Mouse (Mus musculus) kidney, embryonic 16.5 days (tissue): ENCODE data around the gene Ppp1r9a. TPM values are rescaled to one million over a fixed set of nuclear protein-coding genes. Genes with fewer than 3 reads are reported as not detected.

Experiments
- ATAC-seq: fragments of 200-750 bp; cut with Nextera tagmentation; 2 replicates; pipeline ENCODE4 v1.8.0; 2017; ENCODE audit warnings: moderate TSS enrichment; ENCODE audit not compliant: low FRiP score, low TSS enrichment
- H3K27ac ChIP-seq: fragments of 300-500 bp; sonication (generic); 2 replicates; pipeline ENCODE4 v1.5.1; 2014; ENCODE audit warnings: low read length
- H3K27me3 ChIP-seq: fragments of 300-500 bp; sonication (generic); 2 replicates; pipeline ENCODE4 v1.6.1; 2014; ENCODE audit warnings: low read length, control low read depth, mixed read lengths; ENCODE audit not compliant: insufficient read depth
- H3K36me3 ChIP-seq: fragments of 300-500 bp; sonication (generic); 2 replicates; pipeline ENCODE4 v1.6.1; 2014; ENCODE audit warnings: low read length, control low read depth, mixed read lengths; ENCODE audit not compliant: insufficient read depth
- H3K4me1 ChIP-seq: fragments of 300-500 bp; sonication (generic); 2 replicates; pipeline ENCODE4 v1.6.1; 2014; ENCODE audit warnings: low read length, control low read depth, mixed read lengths; ENCODE audit not compliant: insufficient read depth
- H3K4me2 ChIP-seq: fragments of 300-500 bp; sonication (generic); replicated peaks from 2 replicates; pipeline ENCODE4 v1.6.1; 2014; ENCODE audit warnings: low read depth, low read length
- H3K4me3 ChIP-seq: fragments of 300-500 bp; sonication (generic); 2 replicates; pipeline ENCODE4 v1.5.1; 2014; ENCODE audit warnings: mild to moderate bottlenecking, low read length
- H3K9ac ChIP-seq: fragments of 300-500 bp; sonication (generic); replicated peaks from 2 replicates; pipeline ENCODE4 v1.6.1; 2014; ENCODE audit warnings: low read length
- H3K9me3 ChIP-seq: fragments of 300-500 bp; sonication (generic); 2 replicates; pipeline ENCODE4 v1.6.1; 2016; ENCODE audit warnings: low read length, control low read depth
- WGBS: fragments of 180-500 bp; shearing (Covaris S2); extraction: QIAGEN DNeasy Blood & Tissue Kit; methylation state at CpG from one replicate; pipeline ENCODE4 v1.1.7; 2014; 5-methylcytosine and 5-hydroxymethylcytosine counted together
- polyA plus RNA-seq: library from polyadenylated mRNA; unstranded; fragments of >200 nt; fragmentation: Nextera tagmentation; extraction: Ambion mirVana; gene quantifications from 2 replicates; pipeline ENCODE4 v1.2.1, GENCODE M21; 2015

Gene Ppp1r9a
- polyA plus RNA-seq, 1 experiment from 2014 or later: 14.9 TPM

GRCm38 (mm10) chr6:5187586-5187985 is 284.9 kb downstream of the Ppp1r9a start:
- Histone ChIP-seq H3K9ac (no peak overlapping the region), H3K4me2 (no peak overlapping the region), H3K9me3 (no peaks in the 10 kb centered on the region), H3K4me1 (no peaks in the 10 kb centered on the region), H3K27me3 (no peaks in the 10 kb centered on the region), H3K27ac (no peak overlapping the region), H3K36me3 (no peaks in the 10 kb centered on the region), H3K4me3 (no peak overlapping the region)
- no peak for ATAC-seq
- 86% methylated on average over 6 of the region's 6 CpGs for WGBS

DNA sequence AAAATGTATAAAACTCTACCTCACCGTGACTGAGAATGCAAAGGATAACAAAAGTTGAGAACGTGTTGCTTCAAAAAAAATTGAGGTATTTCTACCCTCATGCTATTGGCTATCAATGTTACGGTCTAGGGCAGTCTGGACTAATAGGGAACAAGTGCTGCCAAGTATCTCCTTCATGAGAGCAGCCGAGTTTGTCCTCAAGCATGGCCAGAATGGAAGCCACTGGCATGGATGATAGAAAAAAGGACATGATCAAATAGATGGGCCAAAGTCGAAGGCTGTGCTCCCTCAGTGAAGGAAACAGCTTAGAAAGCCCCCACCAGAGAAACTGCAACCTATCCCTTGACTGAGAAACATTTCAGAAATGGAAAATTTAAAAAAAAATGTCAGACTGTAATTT is 285.3 kb downstream of the Ppp1r9a start:
- WGBS: 81% methylated on average over 5 of the region's 5 CpGs
- Histone ChIP-seq H3K9ac (no peak overlapping the region), H3K9me3 (no peaks in the 10 kb centered on the region), H3K27me3 (no peaks in the 10 kb centered on the region), H3K4me1 (no peaks in the 10 kb centered on the region), H3K36me3 (no peaks in the 10 kb centered on the region), H3K4me2 (no peak overlapping the region), H3K27ac (no peak overlapping the region), H3K4me3 (no peak overlapping the region)
- no peak for ATAC-seq

DNA sequence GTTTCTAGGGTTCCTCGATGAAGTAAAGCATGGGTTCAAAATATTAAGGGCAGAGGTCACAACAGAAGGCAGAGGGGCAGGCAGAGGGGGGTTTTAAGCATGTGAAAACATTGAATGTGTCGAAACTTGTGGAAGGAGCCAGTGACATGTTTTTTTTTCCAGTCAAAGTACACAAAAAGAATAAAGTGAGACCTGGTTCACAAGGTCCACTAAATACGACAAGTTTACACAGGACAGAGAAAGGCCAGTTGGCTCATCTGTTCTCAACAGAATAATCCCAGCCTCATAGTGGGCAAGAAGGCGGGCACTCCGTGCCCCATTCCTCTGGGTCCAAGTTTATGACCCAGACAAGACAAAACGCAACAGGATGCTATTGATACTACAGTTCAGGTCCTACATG is 286.2 kb downstream of the Ppp1r9a start:
- Histone ChIP-seq H3K27me3 (no peaks in the 10 kb centered on the region), H3K9ac (no peak overlapping the region), H3K4me2 (no peak overlapping the region), H3K36me3 (no peaks in the 10 kb centered on the region), H3K4me3 (no peak overlapping the region), H3K27ac (no peak overlapping the region), H3K4me1 (no peaks in the 10 kb centered on the region), H3K9me3 (no peaks in the 10 kb centered on the region)
- no peak for ATAC-seq
- 26% methylated on average over 6 of the region's 6 CpGs for WGBS

- H3K4me2 ChIP-seq: no peak overlapping the region
- WGBS: 44% methylated on average over 4 of the region's 4 CpGs
- H3K9ac ChIP-seq: no peak overlapping the region
- H3K27me3 ChIP-seq: no peaks in the 10 kb centered on the region
- no peak overlapping the region for H3K27ac ChIP-seq
- no peaks in the 10 kb centered on the region for H3K9me3 ChIP-seq
- no peaks in the 10 kb centered on the region for H3K36me3 ChIP-seq
- ATAC-seq: no peak
- H3K4me3 ChIP-seq: no peak overlapping the region
- no peaks in the 10 kb centered on the region for H3K4me1 ChIP-seq
Measured at GRCm38 (mm10) chr6:5189507-5189906, 286.8 kb downstream of the Ppp1r9a start.

GRCm38 (mm10) chr6:5190761-5191160 is 288.0 kb downstream of the Ppp1r9a start:
- Histone ChIP-seq H3K9me3 (no peaks in the 10 kb centered on the region), H3K27ac (no peak overlapping the region), H3K4me1 (no peaks in the 10 kb centered on the region), H3K4me3 (no peak overlapping the region), H3K36me3 (no peaks in the 10 kb centered on the region), H3K4me2 (no peak overlapping the region), H3K9ac (no peak overlapping the region), H3K27me3 (no peaks in the 10 kb centered on the region)
- ATAC-seq: no peak
- 88% methylated on average over 4 of the region's 4 CpGs for WGBS

DNA sequence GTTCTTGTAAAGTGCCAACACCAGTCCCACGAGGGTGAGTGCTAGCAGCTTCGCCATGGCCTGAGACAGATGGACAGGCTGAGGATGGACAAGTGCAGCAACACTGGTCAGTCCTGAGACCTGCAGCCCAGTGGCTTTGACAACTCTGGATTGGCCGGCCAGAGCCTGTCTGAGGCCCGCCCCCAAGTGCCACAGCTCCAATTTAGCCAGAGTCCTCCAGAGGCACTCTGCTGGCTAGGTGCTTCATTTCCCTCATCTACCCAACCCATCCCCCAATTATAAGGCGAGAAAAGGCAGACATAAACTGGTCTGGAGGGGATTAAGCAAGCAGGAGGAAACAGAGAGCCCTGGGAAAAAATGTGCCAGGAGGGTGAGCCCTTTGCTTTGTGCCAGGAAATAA is 291.0 kb downstream of the Ppp1r9a start, which contains the start of gene Pon1:
TSS of gene Pon1 (minus strand) at position 254 of the 400 bp plus-strand sequence.
- no peak within 1 kb of the TSS for H3K4me2 ChIP-seq
- no peak within 1 kb of the TSS for H3K9ac ChIP-seq
- H3K27ac ChIP-seq: no peak within 1 kb of the TSS
- WGBS: 39% methylated on average over 5 of the region's 5 CpGs
- peaks cover 4% of the 10 kb centered on the region; the same call in 1 of the 2 replicates for H3K9me3 ChIP-seq
- no peaks in the 10 kb centered on the region for H3K27me3 ChIP-seq
- H3K4me3 ChIP-seq: no peak within 1 kb of the TSS
- no peaks in the 10 kb centered on the region for H3K4me1 ChIP-seq
- H3K36me3 ChIP-seq: no peaks in the 10 kb centered on the region
- peak; percentile 53; the same call in 1 of the 2 replicates for ATAC-seq

GRCm38 (mm10) chr6:5198590-5198989 is 295.9 kb downstream of the Ppp1r9a start:
- H3K4me2 ChIP-seq: no peak overlapping the region
- WGBS: 89% methylated on average over 5 of the region's 5 CpGs
- no peak for ATAC-seq

DNA sequence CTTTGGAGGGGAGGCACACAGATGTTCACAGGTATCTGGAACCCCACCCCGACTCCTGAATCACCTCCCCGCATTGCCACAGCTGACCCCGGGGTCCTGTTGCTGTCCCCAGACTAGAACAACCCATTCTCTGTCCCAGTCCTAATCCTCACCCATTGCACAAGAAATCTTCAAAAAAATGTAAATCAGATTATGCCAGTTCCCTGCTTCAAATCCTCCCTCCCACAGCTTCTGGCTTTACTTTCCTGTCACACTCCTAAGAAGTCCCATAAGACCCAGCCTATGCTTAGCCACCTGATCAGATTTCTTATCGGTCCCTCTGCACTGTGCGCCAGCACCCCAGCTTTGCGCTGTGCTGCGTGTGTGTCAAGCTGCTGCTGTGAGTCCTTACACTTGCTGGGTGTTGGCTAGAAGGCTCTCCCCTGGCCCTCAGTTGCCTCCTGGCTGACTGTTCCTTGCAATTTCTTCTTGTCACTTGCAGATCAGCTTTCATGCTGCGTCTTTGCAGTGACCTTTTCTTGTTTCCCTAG is 296.7 kb downstream of the Ppp1r9a start:
- Histone ChIP-seq H3K4me3 (no peak overlapping the region), H3K27ac (no peak overlapping the region), H3K4me1 (no peaks in the 10 kb centered on the region), H3K9me3 (peaks cover 4% of the 10 kb centered on the region; the same call in 1 of the 2 replicates), H3K9ac (no peak overlapping the region), H3K36me3 (no peaks in the 10 kb centered on the region), H3K4me2 (no peak overlapping the region), H3K27me3 (no peaks in the 10 kb centered on the region)
- ATAC-seq: no peak
- 84% methylated on average over 8 of the region's 8 CpGs for WGBS

More at GRCm38 (mm10) chr6:5198590-5198989, 295.9 kb downstream of the Ppp1r9a start:
- H3K4me3 ChIP-seq: no peak overlapping the region
- no peak overlapping the region for H3K27ac ChIP-seq
- no peaks in the 10 kb centered on the region for H3K36me3 ChIP-seq
- peaks cover 4% of the 10 kb centered on the region; the same call in 1 of the 2 replicates for H3K9me3 ChIP-seq
- H3K4me1 ChIP-seq: no peaks in the 10 kb centered on the region
- no peaks in the 10 kb centered on the region for H3K27me3 ChIP-seq
- H3K9ac ChIP-seq: no peak overlapping the region

DNA sequence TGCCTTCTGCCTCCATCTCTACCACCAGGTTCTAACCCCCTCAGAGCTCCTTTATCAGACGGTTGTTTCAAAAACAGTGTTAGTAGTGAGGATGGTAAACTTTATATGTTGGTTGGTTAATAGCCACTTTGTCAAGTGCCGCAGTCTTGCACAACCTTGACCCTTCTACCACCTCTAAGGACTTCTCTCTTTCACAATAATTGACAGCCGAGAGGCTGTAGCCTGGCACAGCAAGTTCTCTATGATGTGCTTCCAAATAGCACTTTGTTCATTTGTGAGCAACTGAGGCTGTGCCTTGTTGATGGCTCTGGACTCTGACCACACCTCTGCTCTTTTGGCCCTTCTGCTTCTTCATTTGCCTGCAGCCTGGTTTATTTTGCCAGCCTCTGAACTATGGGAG is 297.2 kb downstream of the Ppp1r9a start:
- 79% methylated on average over 3 of the region's 3 CpGs for WGBS
- ATAC-seq: no peak
- H3K9ac ChIP-seq: no peak overlapping the region
- H3K27ac ChIP-seq: no peak overlapping the region
- H3K4me2 ChIP-seq: no peak overlapping the region
- no peaks in the 10 kb centered on the region for H3K36me3 ChIP-seq
- no peak overlapping the region for H3K4me3 ChIP-seq
- H3K27me3 ChIP-seq: no peaks in the 10 kb centered on the region
- H3K9me3 ChIP-seq: peaks cover 4% of the 10 kb centered on the region; the same call in 1 of the 2 replicates
- H3K4me1 ChIP-seq: no peaks in the 10 kb centered on the region

DNA sequence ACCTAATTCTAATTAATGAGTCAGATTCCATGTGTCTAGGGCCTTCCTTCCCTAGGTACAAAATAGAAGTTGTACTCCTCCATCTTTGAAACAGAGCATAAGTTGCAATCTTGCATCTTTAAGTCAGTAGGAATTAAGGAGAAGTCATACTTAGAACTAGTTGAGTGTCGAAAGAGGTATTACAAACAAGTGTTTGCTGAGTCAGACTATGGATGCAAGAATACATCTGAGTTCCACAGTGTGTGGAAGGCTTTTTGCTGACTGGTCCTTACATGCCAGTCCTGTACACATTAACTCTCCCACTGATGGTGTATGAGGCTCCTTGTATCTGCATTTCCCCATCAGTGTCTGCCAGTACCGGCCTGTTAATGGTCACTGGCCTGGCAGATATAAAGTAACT is 305.1 kb downstream of the Ppp1r9a start:
- 56% methylated on average over 2 of the region's 2 CpGs for WGBS
- Histone ChIP-seq H3K9ac (no peak overlapping the region), H3K27me3 (no peaks in the 10 kb centered on the region), H3K4me2 (no peak overlapping the region), H3K27ac (no peak overlapping the region), H3K9me3 (no peaks in the 10 kb centered on the region), H3K4me1 (no peaks in the 10 kb centered on the region), H3K4me3 (no peak overlapping the region), H3K36me3 (no peaks in the 10 kb centered on the region)
- no peak for ATAC-seq
